Mouse (Mus musculus): Measurements from ENCODE around the gene Dytn.
"Not testable (repeated sequence)": the region's sequence is repeated elsewhere in the genome, so short reads cannot be mapped to it uniquely, and the experiment has no call there.

The Dytn gene

GRCm38 (mm10) chr1:63686827-63687226, at the start of gene Dytn:
Dytn (minus strand) TSS chr1:63686927.
- no peak for DNase-seq (ENCODE audit: low spot score)

- peak; percentile 96 for DNase-seq (ENCODE audit: low spot score)
These were observed 43.6 kb upstream of the Dytn start, which contains the start of the genes Mdh1b and Fastkd2 for GRCm38 (mm10) chr1:63730240-63730771. Mdh1b (minus strand) TSS chr1:63730318. Fastkd2 (plus strand) TSS chr1:63730614.

- DNase-seq (ENCODE audit: low spot score): no peak
These were observed 43.1 kb upstream of the Dytn start for GRCm38 (mm10) chr1:63729796-63730195.

GRCm38 (mm10) chr1:63720161-63720560, 33.4 kb upstream of the Dytn start:
- no peak for DNase-seq (ENCODE audit: low spot score)

GRCm38 (mm10) chr1:63708876-63709275, 22.1 kb upstream of the Dytn start:
- DNase-seq (ENCODE audit: low spot score): no peak

- DNase-seq (ENCODE audit: low spot score): no peak
These were observed 19.0 kb upstream of the Dytn start for GRCm38 (mm10) chr1:63705733-63706132.

- DNase-seq (ENCODE audit: low spot score): no peak
These were observed 10.1 kb upstream of the Dytn start for GRCm38 (mm10) chr1:63696861-63697260.

GRCm38 (mm10) chr1:63675975-63676374, 10.8 kb downstream of the Dytn start:
- DNase-seq (ENCODE audit: low spot score): no peak

GRCm38 (mm10) chr1:63668852-63669160, 17.9 kb downstream of the Dytn start:
- DNase-seq (ENCODE audit: low spot score): peak; percentile 79

- no peak for DNase-seq (ENCODE audit: low spot score)
These were observed 18.5 kb downstream of the Dytn start for GRCm38 (mm10) chr1:63667949-63668851.

- DNase-seq (ENCODE audit: low spot score): peak; percentile 5
These were observed 19.4 kb downstream of the Dytn start for GRCm38 (mm10) chr1:63667201-63667948.

GRCm38 (mm10) chr1:63666089-63666488, 20.6 kb downstream of the Dytn start:
- DNase-seq (ENCODE audit: low spot score): no peak

GRCm38 (mm10) chr1:63659591-63659990, 27.1 kb downstream of the Dytn start:
- DNase-seq (ENCODE audit: low spot score): peak; percentile 92

GRCm38 (mm10) chr1:63658016-63658415, 28.7 kb downstream of the Dytn start:
- peak; percentile 84 for DNase-seq (ENCODE audit: low spot score)

GRCm38 (mm10) chr1:63639921-63640320, 46.8 kb downstream of the Dytn start:
- DNase-seq (ENCODE audit: low spot score): no peak

GRCm38 (mm10) chr1:63630390-63630789, 56.3 kb downstream of the Dytn start:
- not testable (repeated sequence) for DNase-seq (ENCODE audit: low spot score)

- peak; percentile 35 for DNase-seq (ENCODE audit: low spot score)
These were observed 58.5 kb downstream of the Dytn start for GRCm38 (mm10) chr1:63628211-63628610.

GRCm38 (mm10) chr1:63615668-63616067, 71.1 kb downstream of the Dytn start, which contains the start of gene Gm39653:
Gm39653 (plus strand) TSS chr1:63615968.
- no peak for DNase-seq (ENCODE audit: low spot score)

- DNase-seq (ENCODE audit: low spot score): peak; percentile 75
These were observed 72.1 kb downstream of the Dytn start for GRCm38 (mm10) chr1:63614594-63614993.

- no peak for DNase-seq (ENCODE audit: low spot score)
These were observed 77.1 kb downstream of the Dytn start for GRCm38 (mm10) chr1:63609613-63610012.

GRCm38 (mm10) chr1:63603870-63604500, 82.7 kb downstream of the Dytn start:
- DNase-seq (ENCODE audit: low spot score): no peak

- no peak for DNase-seq (ENCODE audit: low spot score)
These were observed 99.9 kb downstream of the Dytn start for GRCm38 (mm10) chr1:63586869-63587268.

All from embryo, embryonic 10 days (tissue).